Mouse (Mus musculus) hindbrain, embryonic 13.5 days (tissue): ENCODE data around the gene Acin1. TPM values are rescaled to one million over a fixed set of nuclear protein-coding genes. Genes with fewer than 3 reads are reported as not detected.

Experiments
- ATAC-seq: fragments of 200-750 bp; cut with Nextera tagmentation; 2 replicates; pipeline ENCODE4 v1.8.0; 2017; ENCODE audit warnings: moderate TSS enrichment; ENCODE audit not compliant: low FRiP score
- H3K27ac ChIP-seq: fragments of 300-500 bp; sonication (generic); 2 replicates; pipeline ENCODE4 v1.5.1; 2015; ENCODE audit warnings: inconsistent platforms, mild to moderate bottlenecking, moderate library complexity
- H3K27me3 ChIP-seq: fragments of 300-500 bp; sonication (generic); 2 replicates; pipeline ENCODE4 v1.6.1; 2015; ENCODE audit warnings: mild to moderate bottlenecking, inconsistent platforms
- H3K36me3 ChIP-seq: fragments of 300-500 bp; sonication (generic); 2 replicates; pipeline ENCODE4 v1.6.1; 2015; ENCODE audit warnings: mild to moderate bottlenecking, inconsistent platforms
- H3K4me1 ChIP-seq: fragments of 300-500 bp; sonication (generic); replicated peaks from 2 replicates; pipeline ENCODE4 v1.6.1; 2015; ENCODE audit warnings: inconsistent platforms
- H3K4me2 ChIP-seq: fragments of 300-500 bp; sonication (generic); 2 replicates; pipeline ENCODE4 v1.6.1; 2015; ENCODE audit warnings: inconsistent platforms, mild to moderate bottlenecking, moderate library complexity
- H3K4me3 ChIP-seq: fragments of 300-500 bp; sonication (generic); 2 replicates; pipeline ENCODE4 v1.5.1; 2015; ENCODE audit warnings: mild to moderate bottlenecking, inconsistent platforms
- H3K9ac ChIP-seq: fragments of 300-500 bp; sonication (generic); 2 replicates; pipeline ENCODE4 v1.6.1; 2015; ENCODE audit warnings: mild to moderate bottlenecking, inconsistent platforms
- H3K9me3 ChIP-seq: fragments of 300-500 bp; sonication (generic); 2 replicates; pipeline ENCODE4 v1.6.1; 2016; ENCODE audit warnings: inconsistent platforms
- WGBS: fragments of 180-500 bp; shearing (Covaris S2); methylation state at CpG from one replicate; pipeline ENCODE4 v1.1.7; 2015; 5-methylcytosine and 5-hydroxymethylcytosine counted together
- polyA plus RNA-seq: library from polyadenylated mRNA; unstranded; fragments of >200 nt; fragmentation: Nextera tagmentation; extraction: Ambion mirVana; gene quantifications from 2 replicates; pipeline ENCODE4 v1.2.1, GENCODE M21; 2015

Gene Acin1
- polyA plus RNA-seq, 1 experiment from 2014 or later = 155 TPM

DNA sequence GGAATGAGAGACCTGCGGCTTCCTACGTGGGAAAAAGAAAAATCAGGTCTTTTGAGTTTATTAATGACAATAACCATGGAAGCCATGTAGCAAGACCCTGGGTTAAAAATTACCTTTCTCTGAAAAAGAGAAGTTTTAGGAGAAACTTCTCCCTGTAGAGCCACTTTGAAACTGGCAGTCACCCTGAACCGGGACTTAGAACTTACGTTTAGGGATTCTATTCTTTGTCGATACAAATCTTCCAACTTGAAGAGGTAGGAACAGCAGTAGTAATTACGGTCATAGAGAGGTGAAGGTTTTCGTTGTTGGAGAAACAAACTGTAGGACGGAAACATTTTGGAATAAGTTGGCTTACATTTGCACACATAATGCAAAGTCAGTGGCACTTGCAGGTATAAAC is 520 bp upstream of the Acin1 start:
- WGBS = 7% methylated on average over 8 of the region's 8 CpGs
- peak overlapping the region; percentile 62 for H3K4me2 ChIP-seq
- no peaks in the 10 kb centered on the region for H3K27me3 ChIP-seq
- H3K27ac ChIP-seq = peak overlapping the region; percentile 74
- peak overlapping the region; percentile 79 for H3K9ac ChIP-seq
- H3K36me3 ChIP-seq = peaks cover 29% of the 10 kb centered on the region
- ATAC-seq = no peak
- H3K4me3 ChIP-seq = peak overlapping the region; percentile 76
- H3K9me3 ChIP-seq = no peaks in the 10 kb centered on the region
- H3K4me1 ChIP-seq = peaks cover 41% of the 10 kb centered on the region

DNA sequence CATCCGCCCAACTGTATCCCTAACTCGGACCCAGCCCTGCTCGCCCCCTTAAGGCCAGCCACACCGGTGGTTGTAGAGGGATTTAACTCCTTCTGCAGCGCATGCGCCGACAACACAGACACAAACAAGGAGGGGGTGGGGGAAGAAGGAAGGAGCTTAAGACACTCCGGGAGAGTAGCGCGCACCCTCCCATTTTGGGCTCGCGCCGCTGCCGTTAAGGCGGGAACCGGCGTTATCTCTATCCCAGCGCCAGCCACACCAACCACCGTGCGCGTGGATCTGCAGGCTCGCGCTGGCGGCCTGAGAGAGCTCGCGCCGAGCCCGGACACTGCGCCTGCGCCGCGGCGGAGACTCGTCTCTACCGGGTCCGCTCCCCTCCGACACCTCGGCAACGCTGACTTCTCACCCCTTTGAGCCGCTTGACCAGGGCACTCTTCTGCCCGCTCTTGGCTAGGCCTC is 639 bp downstream of the Acin1 start, which contains the start of gene 1700123O20Rik:
TSS of gene 1700123O20Rik (plus strand) at position 154 of the 459 bp plus-strand sequence.
- H3K4me2 ChIP-seq = peak within 1 kb of the TSS; percentile 75
- no peaks in the 10 kb centered on the region for H3K9me3 ChIP-seq
- H3K4me3 ChIP-seq = peak within 1 kb of the TSS; percentile 76
- under 1% methylated on average over 41 of the region's 41 CpGs for WGBS
- H3K36me3 ChIP-seq = peaks cover 33% of the 10 kb centered on the region
- H3K27me3 ChIP-seq = no peaks in the 10 kb centered on the region
- H3K9ac ChIP-seq = peak within 1 kb of the TSS; percentile 94
- peaks cover 41% of the 10 kb centered on the region for H3K4me1 ChIP-seq
- peak; percentile 80 for ATAC-seq
- peak within 1 kb of the TSS; percentile 96 for H3K27ac ChIP-seq

DNA sequence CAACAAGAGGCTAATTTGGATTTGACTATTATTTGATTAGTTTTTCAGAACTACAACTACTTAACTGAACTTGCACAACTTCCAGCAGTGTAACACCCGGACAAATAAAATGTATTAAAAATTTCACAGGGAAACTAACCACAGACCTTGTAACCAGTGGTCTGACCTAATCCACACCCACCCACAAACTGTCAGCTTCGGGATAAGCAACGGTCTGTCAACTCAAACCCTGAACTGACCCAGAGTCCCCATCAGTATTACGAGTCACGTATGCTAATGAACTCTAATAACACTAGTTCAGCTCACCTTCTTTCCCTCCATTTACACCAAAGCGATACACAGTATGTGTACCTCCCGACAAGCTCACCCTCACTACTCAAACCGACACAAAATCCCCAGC is 1.3 kb downstream of the Acin1 start:
- H3K27me3 ChIP-seq = no peaks in the 10 kb centered on the region
- peak overlapping the region; percentile 96; the same call in 1 of the 2 replicates for H3K27ac ChIP-seq
- no peaks in the 10 kb centered on the region for H3K9me3 ChIP-seq
- peak overlapping the region; percentile 75 for H3K4me2 ChIP-seq
- WGBS = 11% methylated on average over 8 of the region's 8 CpGs
- peaks cover 41% of the 10 kb centered on the region for H3K4me1 ChIP-seq
- peak overlapping the region; percentile 76 for H3K4me3 ChIP-seq
- H3K9ac ChIP-seq = peak overlapping the region; percentile 94
- ATAC-seq = no peak
- H3K36me3 ChIP-seq = peaks cover 31% of the 10 kb centered on the region

DNA sequence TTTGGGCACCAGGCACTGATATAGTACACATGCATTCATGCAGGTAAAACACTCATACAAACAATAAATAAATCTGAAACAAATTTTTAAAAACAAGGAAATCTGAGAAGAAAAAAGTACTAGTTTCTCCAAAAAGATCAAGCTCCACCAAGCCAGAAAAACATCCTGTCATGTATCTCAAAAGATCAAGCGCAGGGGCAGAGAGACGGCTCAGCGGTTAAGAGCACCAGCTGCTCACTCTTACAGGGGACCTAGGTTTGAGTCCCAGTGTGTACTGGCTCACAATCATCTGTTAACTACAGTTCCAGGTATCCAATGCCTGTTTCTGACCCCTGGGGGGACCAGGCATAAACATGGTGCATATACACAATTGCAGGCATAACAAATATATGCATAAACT is 4.3 kb downstream of the Acin1 start:
- no peak for ATAC-seq
- no peak overlapping the region for H3K9ac ChIP-seq
- H3K27ac ChIP-seq = no peak overlapping the region
- H3K27me3 ChIP-seq = no peaks in the 10 kb centered on the region
- H3K36me3 ChIP-seq = peaks cover 39% of the 10 kb centered on the region
- no peak overlapping the region for H3K4me3 ChIP-seq
- H3K4me1 ChIP-seq = peaks cover 22% of the 10 kb centered on the region
- H3K9me3 ChIP-seq = no peaks in the 10 kb centered on the region
- H3K4me2 ChIP-seq = no peak overlapping the region
- WGBS = 93% methylated on average over 3 of the region's 3 CpGs

DNA sequence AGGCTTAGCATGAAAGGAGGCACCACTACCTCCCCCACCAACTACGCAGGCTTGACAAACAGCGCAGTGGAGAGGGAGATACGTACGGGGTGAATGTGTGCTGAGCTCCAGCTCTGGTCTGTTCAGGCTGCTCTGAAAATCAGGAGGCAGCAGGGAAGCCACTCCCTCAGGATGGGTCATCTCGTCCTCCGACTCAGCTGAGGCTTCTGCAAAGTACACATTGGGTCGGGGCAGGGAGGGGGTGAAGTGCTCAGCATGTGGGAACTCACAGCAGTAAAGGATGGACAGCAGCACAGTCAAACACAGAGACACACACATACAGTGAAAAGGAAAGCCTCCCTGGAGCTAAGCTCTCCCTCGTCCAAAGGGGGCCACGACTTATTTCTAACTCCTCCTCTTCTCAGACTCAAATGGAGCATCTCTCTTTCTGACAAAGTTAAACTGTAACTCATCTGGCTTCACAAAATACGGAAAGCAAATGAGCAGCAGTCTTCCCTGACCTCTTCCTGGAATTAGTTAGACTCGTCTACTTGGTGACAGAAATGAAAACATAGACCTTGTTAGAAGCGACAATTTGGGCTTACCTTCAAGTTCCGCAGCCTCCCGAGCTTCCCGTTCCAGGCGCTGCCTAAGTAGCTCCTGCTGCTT is 8.0 kb downstream of the Acin1 start:
- Histone ChIP-seq H3K27ac (no peak overlapping the region), H3K9me3 (no peaks in the 10 kb centered on the region), H3K36me3 (peaks cover 68% of the 10 kb centered on the region), H3K9ac (no peak overlapping the region), H3K27me3 (no peaks in the 10 kb centered on the region), H3K4me2 (no peak overlapping the region), H3K4me1 (peaks cover 7% of the 10 kb centered on the region; the same call in 1 of the 2 replicates), H3K4me3 (no peak overlapping the region)
- WGBS = 82% methylated on average over 16 of the region's 16 CpGs
- no peak for ATAC-seq

DNA sequence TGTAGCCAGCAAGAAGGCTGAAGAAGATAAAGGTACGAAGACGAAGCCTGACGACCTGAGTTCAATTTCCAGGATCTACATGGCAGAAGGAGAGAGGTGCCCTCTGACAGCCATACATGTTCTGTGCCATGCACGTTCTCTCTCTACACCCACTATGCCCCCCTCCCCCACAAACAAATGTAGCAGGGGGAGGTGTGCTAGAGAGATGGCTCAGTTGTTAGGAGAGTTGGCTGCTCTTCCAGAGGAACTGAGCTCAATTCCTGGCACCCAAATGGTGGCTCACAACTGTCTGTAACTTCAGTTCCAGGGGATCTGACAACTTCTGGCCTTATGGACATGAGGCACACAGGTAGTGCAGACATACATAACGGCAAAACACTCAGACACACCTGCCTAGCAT is 10.4 kb downstream of the Acin1 start:
- no peak for ATAC-seq
- Histone ChIP-seq H3K9ac (no peak overlapping the region), H3K9me3 (no peaks in the 10 kb centered on the region), H3K4me2 (no peak overlapping the region), H3K27me3 (no peaks in the 10 kb centered on the region), H3K36me3 (peaks cover 79% of the 10 kb centered on the region), H3K4me1 (no peaks in the 10 kb centered on the region), H3K27ac (no peak overlapping the region), H3K4me3 (no peak overlapping the region)
- 87% methylated on average over 5 of the region's 5 CpGs for WGBS

DNA sequence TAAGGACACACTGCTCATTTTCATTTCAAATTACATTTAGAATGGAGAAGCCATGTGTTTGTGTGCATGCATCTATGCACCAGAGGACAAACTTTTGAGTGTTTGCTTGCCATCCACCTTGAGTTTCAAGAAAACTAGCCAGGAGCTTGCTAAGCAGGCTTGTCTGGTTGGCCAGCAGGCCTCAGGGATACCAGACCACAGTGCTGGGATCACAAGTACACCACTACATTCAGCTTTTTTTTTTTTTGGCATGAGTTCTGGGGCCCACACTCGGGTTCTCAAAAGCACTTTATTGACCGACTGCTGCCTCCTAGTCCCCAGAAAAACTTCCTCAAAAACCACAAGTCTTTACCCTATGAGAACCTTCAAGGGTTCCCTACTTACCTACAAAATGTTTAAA is 12.4 kb downstream of the Acin1 start:
- no peaks in the 10 kb centered on the region for H3K4me1 ChIP-seq
- H3K9ac ChIP-seq = no peak overlapping the region
- no peak for ATAC-seq
- no peaks in the 10 kb centered on the region for H3K27me3 ChIP-seq
- no peaks in the 10 kb centered on the region for H3K9me3 ChIP-seq
- H3K36me3 ChIP-seq = peaks cover 79% of the 10 kb centered on the region
- H3K4me2 ChIP-seq = no peak overlapping the region
- WGBS = 89% methylated on average over 2 of the region's 2 CpGs
- no peak overlapping the region for H3K4me3 ChIP-seq
- no peak overlapping the region for H3K27ac ChIP-seq

DNA sequence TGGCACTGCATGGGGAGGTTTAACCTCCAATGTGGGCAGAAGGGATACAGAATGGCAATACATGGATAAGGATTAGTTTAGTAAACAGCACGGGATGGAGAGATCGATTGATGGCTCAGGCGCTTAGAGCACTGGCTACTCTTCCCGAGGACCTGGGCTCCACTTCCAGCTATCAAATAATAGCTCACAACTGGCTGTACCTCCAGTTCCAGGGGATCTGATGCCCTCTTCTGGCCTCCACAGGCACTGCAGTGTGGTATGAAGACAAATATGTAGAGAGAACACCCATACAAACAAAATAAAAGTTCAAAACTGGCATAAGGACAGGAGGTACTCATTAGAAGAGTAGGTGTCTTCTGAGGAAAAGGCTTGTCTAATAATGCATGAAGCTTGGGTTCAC is 17.4 kb downstream of the Acin1 start:
- Histone ChIP-seq H3K36me3 (peaks cover 85% of the 10 kb centered on the region), H3K27ac (no peak overlapping the region), H3K4me2 (no peak overlapping the region), H3K27me3 (no peaks in the 10 kb centered on the region), H3K4me3 (no peak overlapping the region), H3K9ac (no peak overlapping the region), H3K9me3 (no peaks in the 10 kb centered on the region), H3K4me1 (no peaks in the 10 kb centered on the region)
- ATAC-seq = no peak
- 77% methylated on average over 4 of the region's 4 CpGs for WGBS

DNA sequence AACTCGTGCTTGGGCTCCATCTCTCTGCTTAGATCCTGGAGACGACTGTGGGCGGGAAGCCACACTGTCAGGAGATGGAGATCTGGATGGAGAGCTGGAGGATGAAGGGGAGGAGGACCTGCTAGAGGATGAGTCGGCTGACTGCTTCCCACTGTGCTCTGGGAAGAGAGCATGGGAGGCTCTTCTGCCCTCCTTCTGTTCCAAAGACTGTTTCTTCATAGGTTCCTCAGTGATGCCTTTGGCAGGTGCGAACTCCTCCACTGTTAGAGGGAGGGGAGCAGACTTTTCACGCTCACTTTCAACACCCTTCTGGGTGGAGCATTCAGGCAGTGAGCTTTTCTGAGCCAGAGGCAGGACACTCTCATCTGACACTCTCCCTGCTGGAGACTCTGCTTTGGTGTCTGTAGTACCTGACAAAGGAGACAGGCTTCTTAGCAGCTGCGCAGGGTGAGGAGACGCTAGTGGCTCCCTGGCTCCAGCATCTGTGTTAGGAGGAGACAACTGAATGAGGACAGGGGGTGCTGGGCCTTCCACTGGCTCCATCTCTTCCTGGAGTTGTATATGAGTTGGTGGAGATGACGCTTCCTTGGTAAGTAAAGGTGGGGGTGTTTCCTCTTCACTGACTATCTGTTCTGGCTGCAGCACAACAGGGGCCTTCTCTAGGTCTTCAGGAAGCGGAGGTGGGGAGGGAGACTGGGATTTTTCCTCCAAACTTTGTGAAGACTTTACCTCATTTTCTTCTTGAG is 22.1 kb downstream of the Acin1 start:
- Histone ChIP-seq H3K4me2 (no peak overlapping the region), H3K4me3 (no peak overlapping the region), H3K36me3 (peaks cover 97% of the 10 kb centered on the region), H3K27ac (no peak overlapping the region), H3K4me1 (no peaks in the 10 kb centered on the region), H3K27me3 (no peaks in the 10 kb centered on the region), H3K9me3 (no peaks in the 10 kb centered on the region), H3K9ac (no peak overlapping the region)
- WGBS = 90% methylated on average over 10 of the region's 10 CpGs
- ATAC-seq = no peak

DNA sequence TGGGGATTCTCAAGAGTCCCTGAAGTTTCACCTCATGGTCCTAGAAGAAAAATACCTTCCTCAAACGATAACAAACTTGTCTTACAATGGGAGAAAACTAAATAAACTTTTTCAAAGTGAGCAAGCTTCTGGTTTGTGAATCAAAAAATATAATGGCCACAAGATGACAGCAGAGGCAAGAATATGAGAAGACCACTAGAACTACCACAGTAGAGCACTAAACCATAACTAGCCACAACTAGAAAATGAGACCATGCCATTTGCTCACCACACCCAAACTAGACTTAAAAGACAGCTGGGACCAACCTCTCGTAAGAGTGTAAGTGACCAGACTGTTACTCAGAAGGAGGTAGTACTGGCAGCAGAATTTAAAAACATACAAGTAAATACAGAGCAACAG is 26.7 kb downstream of the Acin1 start:
- H3K27ac ChIP-seq = no peak overlapping the region
- no peak overlapping the region for H3K4me3 ChIP-seq
- no peaks in the 10 kb centered on the region for H3K9me3 ChIP-seq
- H3K4me1 ChIP-seq = no peaks in the 10 kb centered on the region
- ATAC-seq = no peak
- peaks cover 92% of the 10 kb centered on the region for H3K36me3 ChIP-seq
- no peak overlapping the region for H3K4me2 ChIP-seq
- WGBS = 99% methylated on average over 2 of the region's 2 CpGs
- H3K27me3 ChIP-seq = no peaks in the 10 kb centered on the region
- H3K9ac ChIP-seq = no peak overlapping the region

DNA sequence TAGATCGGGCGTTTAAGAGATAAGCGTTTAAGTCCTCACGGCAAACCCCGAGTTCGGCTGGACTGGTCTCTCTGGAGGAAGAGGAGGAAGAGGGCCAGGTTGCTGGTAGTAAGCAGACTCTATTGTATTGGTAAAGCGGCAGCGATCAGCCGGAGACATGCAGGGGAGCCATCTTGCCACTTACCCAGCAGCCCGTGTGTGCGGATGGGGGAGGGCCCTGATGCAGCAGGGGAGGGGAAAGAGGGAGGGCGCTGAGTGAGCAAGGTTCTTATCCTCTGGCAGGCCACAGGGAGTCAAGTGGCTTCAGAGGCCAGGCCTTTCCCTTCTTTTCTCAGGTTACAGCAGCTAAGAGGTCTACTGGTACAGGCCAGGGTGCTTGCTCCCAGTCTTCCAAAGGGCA is 33.2 kb downstream of the Acin1 start:
- Histone ChIP-seq H3K4me3 (peak overlapping the region; percentile 72), H3K9ac (peak overlapping the region; percentile 90), H3K9me3 (no peaks in the 10 kb centered on the region), H3K36me3 (peaks cover 65% of the 10 kb centered on the region), H3K27me3 (no peaks in the 10 kb centered on the region), H3K4me2 (peak overlapping the region; percentile 97), H3K4me1 (peaks cover 48% of the 10 kb centered on the region), H3K27ac (peak overlapping the region; percentile 91)
- under 1% methylated on average over 12 of the region's 12 CpGs for WGBS
- peak; percentile 83 for ATAC-seq

DNA sequence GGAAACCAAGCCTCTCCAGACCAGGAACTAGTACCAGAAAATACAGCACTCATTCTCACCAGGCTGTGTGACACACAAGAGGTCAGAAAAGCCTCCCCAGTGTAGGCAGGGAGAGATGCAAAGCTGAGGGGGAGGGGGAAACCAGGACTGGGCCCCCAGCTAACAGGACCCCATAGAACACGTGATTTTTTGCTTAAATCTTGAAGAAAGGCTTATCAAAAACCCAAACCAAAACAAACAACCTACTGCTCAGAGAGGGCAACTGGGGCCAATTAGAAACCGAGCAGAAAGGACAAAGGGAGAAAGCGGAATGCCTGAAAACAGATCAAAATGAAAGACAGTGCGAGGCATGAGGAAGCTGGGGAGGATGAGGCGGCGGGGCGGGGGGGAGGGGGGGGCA is 33.9 kb downstream of the Acin1 start:
- H3K36me3 ChIP-seq = peaks cover 65% of the 10 kb centered on the region
- no peaks in the 10 kb centered on the region for H3K9me3 ChIP-seq
- H3K4me1 ChIP-seq = peaks cover 55% of the 10 kb centered on the region
- H3K4me2 ChIP-seq = peak overlapping the region; percentile 97
- ATAC-seq = no peak
- peak overlapping the region; percentile 90 for H3K9ac ChIP-seq
- 0% methylated on average over 7 of the region's 7 CpGs for WGBS
- peak overlapping the region; percentile 91 for H3K27ac ChIP-seq
- H3K27me3 ChIP-seq = no peaks in the 10 kb centered on the region
- H3K4me3 ChIP-seq = peak overlapping the region; percentile 72
